Mouse (Mus musculus): ENCODE measurements around the gene Clcn2. TPM values are rescaled to one million over a fixed set of nuclear protein-coding genes. Genes with fewer than 3 reads are reported as not detected.

Gene Clcn2
- polyA plus RNA-seq, 2 experiments = 5.6 to 16.7 TPM

- no peaks in the 10 kb centered on the region for H3K9me3 ChIP-seq (ENCODE audit: control insufficient read depth, low read length)
- peak overlapping the region; percentile 69 for H3K4me2 ChIP-seq (ENCODE audit: low read depth)
- H3K9ac ChIP-seq (replicated peaks) = peak overlapping the region; percentile 60
- 23% methylated on average over 6 of the region's 6 CpGs for WGBS (ENCODE audit: insufficient replicate concordance)
- DNase-seq (ENCODE audit: low read depth in 3 of 3, low spot score in 3 of 3) = peak; percentile 70 to 83 (median 76)
- H3K4me3 ChIP-seq (ENCODE audit: insufficient read depth in 1 of 2, low read depth in 2 of 2, low read length in 2 of 2) = peak overlapping the region; percentile 16 to 29; a peak in 3 of 4 replicates
- peaks cover 59 to 62% of the 10 kb centered on the region in 2 experiments for H3K4me1 ChIP-seq (replicated peaks; ENCODE audit: control insufficient read depth in 2 of 2, insufficient read depth in 2 of 2, low read length in 1 of 2)
- H3K36me3 ChIP-seq (replicated peaks; ENCODE audit: control insufficient read depth, insufficient read depth, low read depth) = peaks cover 2% of the 10 kb centered on the region; the same call in 1 of the 2 replicates
- no peaks in the 10 kb centered on the region for H3K27me3 ChIP-seq (ENCODE audit: control insufficient read depth, insufficient read depth, low read length)
- no peak for TF ChIP-seq CTCF (IDR thresholded peaks at IDR 0.05; ENCODE audit: low read depth)
- peak; percentile 94 for TF ChIP-seq EP300 (IDR thresholded peaks at IDR 0.05; ENCODE audit: low read depth)
- peak overlapping the region; percentile 94 for H3K27ac ChIP-seq
- ATAC-seq (ENCODE audit: insufficient read depth) = peak; percentile 76
Measured at GRCm38 (mm10) chr16:20703699-20704400, 13.7 kb downstream of the Clcn2 start.

GRCm38 (mm10) chr16:20703071-20703470, 14.5 kb downstream of the Clcn2 start:
- DNase-seq (ENCODE audit: low read depth in 3 of 3, low spot score in 3 of 3) (no peak), ATAC-seq (ENCODE audit: insufficient read depth) (no peak)
- TF ChIP-seq EP300 (IDR thresholded peaks at IDR 0.05; ENCODE audit: low read depth) (no peak), CTCF (IDR thresholded peaks at IDR 0.05; ENCODE audit: low read depth) (no peak)
- peak overlapping the region; percentile 69 for H3K4me2 ChIP-seq (ENCODE audit: low read depth)
- 81% methylated on average over 10 of the region's 10 CpGs for WGBS (ENCODE audit: insufficient replicate concordance)
- peak overlapping the region in 1 of 2 experiments; percentile 29; a peak in 2 of 4 replicates for H3K4me3 ChIP-seq (ENCODE audit: insufficient read depth in 1 of 2, low read depth in 2 of 2, low read length in 2 of 2)
- H3K4me1 ChIP-seq (replicated peaks; ENCODE audit: control insufficient read depth in 2 of 2, insufficient read depth in 2 of 2, low read length in 1 of 2) = peaks cover 59 to 62% of the 10 kb centered on the region in 2 experiments
- peaks cover 2% of the 10 kb centered on the region; the same call in 1 of the 2 replicates for H3K36me3 ChIP-seq (replicated peaks; ENCODE audit: control insufficient read depth, insufficient read depth, low read depth)
- no peaks in the 10 kb centered on the region for H3K27me3 ChIP-seq (ENCODE audit: control insufficient read depth, insufficient read depth, low read length)
- H3K9ac ChIP-seq (replicated peaks) = peak overlapping the region; percentile 60
- H3K9me3 ChIP-seq (ENCODE audit: control insufficient read depth, low read length) = no peaks in the 10 kb centered on the region
- H3K27ac ChIP-seq = peak overlapping the region; percentile 94

- H3K4me1 ChIP-seq (replicated peaks; ENCODE audit: control insufficient read depth in 2 of 2, insufficient read depth in 2 of 2, low read length in 1 of 2) = peaks cover 57 to 58% of the 10 kb centered on the region in 2 experiments
- 3% methylated on average over 8 of the region's 8 CpGs for WGBS (ENCODE audit: insufficient replicate concordance)
- ATAC-seq (ENCODE audit: insufficient read depth) (peak; percentile 77), DNase-seq (ENCODE audit: low read depth in 3 of 3, low spot score in 3 of 3) (peak; percentile 67 to 82 (median 74))
- peak overlapping the region; percentile 60 for H3K9ac ChIP-seq (replicated peaks)
- TF ChIP-seq CTCF (IDR thresholded peaks at IDR 0.05; ENCODE audit: low read depth) = peak; percentile 89
- peak; percentile 57 for TF ChIP-seq EP300 (IDR thresholded peaks at IDR 0.05; ENCODE audit: low read depth)
- no peaks in the 10 kb centered on the region; the same call in 1 of the 2 replicates for H3K27me3 ChIP-seq (ENCODE audit: control insufficient read depth, insufficient read depth, low read length)
- H3K4me2 ChIP-seq (ENCODE audit: low read depth) = peak overlapping the region; percentile 69
- H3K4me3 ChIP-seq (ENCODE audit: insufficient read depth in 1 of 2, low read depth in 2 of 2, low read length in 2 of 2) = peak overlapping the region; percentile 10 to 29; a peak in 3 of 4 replicates
- H3K27ac ChIP-seq = peak overlapping the region; percentile 94
- peaks cover 1% of the 10 kb centered on the region; the same call in 1 of the 2 replicates for H3K36me3 ChIP-seq (replicated peaks; ENCODE audit: control insufficient read depth, insufficient read depth, low read depth)
- H3K9me3 ChIP-seq (ENCODE audit: control insufficient read depth, low read length) = no peaks in the 10 kb centered on the region
Measured at GRCm38 (mm10) chr16:20702522-20702893, 15.0 kb downstream of the Clcn2 start.

- Histone ChIP-seq H3K9ac (replicated peaks) (peak overlapping the region; percentile 37), H3K4me2 (ENCODE audit: low read depth) (peak overlapping the region; percentile 69), H3K27ac (peak overlapping the region; percentile 52), H3K27me3 (ENCODE audit: control insufficient read depth, insufficient read depth, low read length) (peaks cover under 1% of the 10 kb centered on the region; the same call in 1 of the 2 replicates), H3K4me3 (ENCODE audit: insufficient read depth in 1 of 2, low read depth in 2 of 2, low read length in 2 of 2) (peak overlapping the region; percentile 2 to 10; a peak in 1 of 4 replicates), H3K4me1 (replicated peaks; ENCODE audit: control insufficient read depth in 2 of 2, insufficient read depth in 2 of 2, low read length in 1 of 2) (peaks cover 51 to 52% of the 10 kb centered on the region in 2 experiments), H3K9me3 (ENCODE audit: control insufficient read depth, low read length) (no peaks in the 10 kb centered on the region), H3K36me3 (replicated peaks; ENCODE audit: control insufficient read depth, insufficient read depth, low read depth) (no peaks in the 10 kb centered on the region; the same call in 1 of the 2 replicates)
- ATAC-seq (ENCODE audit: insufficient read depth) (no peak), DNase-seq (ENCODE audit: low read depth in 3 of 3, low spot score in 3 of 3) (no peak)
- 42% methylated on average over 10 of the region's 12 CpGs for WGBS (ENCODE audit: insufficient replicate concordance)
- TF ChIP-seq CTCF (IDR thresholded peaks at IDR 0.05; ENCODE audit: low read depth) (no peak), EP300 (IDR thresholded peaks at IDR 0.05; ENCODE audit: low read depth) (no peak)
Measured at GRCm38 (mm10) chr16:20701729-20702521, 15.6 kb downstream of the Clcn2 start.
